Mouse (Mus musculus) liver, embryonic 16.5 days (tissue): ENCODE results near the gene Dll1. TPM values are rescaled to one million over a fixed set of nuclear protein-coding genes. Genes with fewer than 3 reads are reported as not detected.

Source experiments
- ATAC-seq: fragments of 200-750 bp; cut with Nextera tagmentation; 2 replicates; pipeline ENCODE4 v1.8.0; 2017; ENCODE audit warnings: low read depth, mild to moderate bottlenecking, moderate number of reproducible peaks, moderate library complexity
- H3K27ac ChIP-seq: fragments of 300-500 bp; sonication (generic); 2 replicates; pipeline ENCODE4 v1.5.1; 2014; ENCODE audit warnings: mild to moderate bottlenecking, low read length
- H3K27me3 ChIP-seq: fragments of 300-500 bp; sonication (generic); 2 replicates; pipeline ENCODE4 v1.6.1; 2014; ENCODE audit warnings: low read depth, low read length, mixed read lengths; ENCODE audit not compliant: control insufficient read depth, insufficient read depth
- H3K36me3 ChIP-seq: fragments of 300-500 bp; sonication (generic); 2 replicates; pipeline ENCODE4 v1.6.1; 2014; ENCODE audit warnings: mild to moderate bottlenecking; ENCODE audit not compliant: control insufficient read depth, insufficient read depth
- H3K4me1 ChIP-seq: fragments of 300-500 bp; sonication (generic); 2 replicates; pipeline ENCODE4 v1.6.1; 2014; ENCODE audit warnings: low read depth, low read length, mixed read lengths; ENCODE audit not compliant: control insufficient read depth
- H3K4me2 ChIP-seq: fragments of 300-500 bp; sonication (generic); 2 replicates; pipeline ENCODE4 v1.6.1; 2014; ENCODE audit warnings: low read depth, low read length, mixed read lengths
- H3K4me3 ChIP-seq: fragments of 300-500 bp; sonication (generic); 2 replicates; pipeline ENCODE4 v1.5.1; 2014; ENCODE audit warnings: low read depth, mild to moderate bottlenecking, low read length
- H3K9ac ChIP-seq: fragments of 300-500 bp; sonication (generic); 2 replicates; pipeline ENCODE4 v1.6.1; 2014; ENCODE audit warnings: low read depth, low read length
- H3K9me3 ChIP-seq: fragments of 300-500 bp; sonication (generic); replicated peaks from 2 replicates; pipeline ENCODE4 v1.6.1; 2016; ENCODE audit warnings: low read length; ENCODE audit not compliant: control insufficient read depth
- WGBS: fragments of 180-500 bp; shearing (Covaris S2); extraction: QIAGEN DNeasy Blood & Tissue Kit; methylation state at CpG from one replicate; pipeline ENCODE4 v1.1.7; 2014; ENCODE audit not compliant: insufficient replicate concordance; 5-methylcytosine and 5-hydroxymethylcytosine counted together
- polyA plus RNA-seq: library from polyadenylated mRNA; unstranded; fragments of >200 nt; fragmentation: Nextera tagmentation; extraction: Ambion mirVana; gene quantifications from 2 replicates; pipeline ENCODE4 v1.2.1, GENCODE M21; 2015

The Dll1 gene
- polyA plus RNA-seq, 1 experiment from 2014 or later = 1.2 TPM

GRCm38 (mm10) chr17:15355072-15355471 lies 21.6 kb downstream of the Dll1 start:
- Histone ChIP-seq H3K4me1 (no peaks in the 10 kb centered on the region), H3K9ac (no peak overlapping the region), H3K27me3 (no peaks in the 10 kb centered on the region), H3K4me2 (no peak overlapping the region), H3K36me3 (no peaks in the 10 kb centered on the region), H3K4me3 (no peak overlapping the region), H3K27ac (no peak overlapping the region), H3K9me3 (no peaks in the 10 kb centered on the region)
- WGBS = 68% methylated on average over 3 of the region's 3 CpGs
- no peak for ATAC-seq

GRCm38 (mm10) chr17:15354006-15354405 lies 22.7 kb downstream of the Dll1 start:
- H3K36me3 ChIP-seq = no peaks in the 10 kb centered on the region
- H3K4me1 ChIP-seq = no peaks in the 10 kb centered on the region
- H3K27me3 ChIP-seq = no peaks in the 10 kb centered on the region
- H3K4me2 ChIP-seq = no peak overlapping the region
- H3K9ac ChIP-seq = no peak overlapping the region
- no peak overlapping the region for H3K27ac ChIP-seq
- WGBS = 68% methylated on average over 2 of the region's 2 CpGs
- H3K4me3 ChIP-seq = no peak overlapping the region
- no peak for ATAC-seq
- no peaks in the 10 kb centered on the region for H3K9me3 ChIP-seq

- Histone ChIP-seq H3K36me3 (no peaks in the 10 kb centered on the region), H3K4me3 (no peak overlapping the region), H3K4me2 (no peak overlapping the region), H3K9me3 (no peaks in the 10 kb centered on the region), H3K27me3 (no peaks in the 10 kb centered on the region), H3K27ac (no peak overlapping the region), H3K4me1 (no peaks in the 10 kb centered on the region), H3K9ac (no peak overlapping the region)
- no peak for ATAC-seq
- 46% methylated on average over 10 of the region's 10 CpGs for WGBS
These were observed 23.6 kb downstream of the Dll1 start for GRCm38 (mm10) chr17:15352869-15353610.

- ATAC-seq = no peak
- Histone ChIP-seq H3K4me1 (no peaks in the 10 kb centered on the region), H3K36me3 (no peaks in the 10 kb centered on the region), H3K4me2 (no peak overlapping the region), H3K9ac (no peak overlapping the region), H3K27me3 (no peaks in the 10 kb centered on the region), H3K9me3 (no peaks in the 10 kb centered on the region), H3K4me3 (no peak overlapping the region), H3K27ac (no peak overlapping the region)
- WGBS = 55% methylated on average over 2 of the region's 2 CpGs
These were observed 26.5 kb downstream of the Dll1 start for GRCm38 (mm10) chr17:15350152-15350551.

GRCm38 (mm10) chr17:15343071-15343822 lies 33.4 kb downstream of the Dll1 start:
- H3K9me3 ChIP-seq = no peaks in the 10 kb centered on the region
- H3K4me2 ChIP-seq = no peak overlapping the region
- 38% methylated on average over 14 of the region's 14 CpGs for WGBS
- no peak overlapping the region for H3K9ac ChIP-seq
- H3K36me3 ChIP-seq = no peaks in the 10 kb centered on the region
- no peak overlapping the region for H3K27ac ChIP-seq
- H3K4me1 ChIP-seq = no peaks in the 10 kb centered on the region
- H3K27me3 ChIP-seq = no peaks in the 10 kb centered on the region
- H3K4me3 ChIP-seq = no peak overlapping the region
- no peak for ATAC-seq

- no peak overlapping the region for H3K4me3 ChIP-seq
- H3K9me3 ChIP-seq = no peaks in the 10 kb centered on the region
- 60% methylated on average over 1 of the region's 1 CpGs for WGBS
- ATAC-seq = no peak
- H3K27me3 ChIP-seq = no peaks in the 10 kb centered on the region
- H3K4me1 ChIP-seq = no peaks in the 10 kb centered on the region
- H3K9ac ChIP-seq = no peak overlapping the region
- no peaks in the 10 kb centered on the region for H3K36me3 ChIP-seq
- H3K4me2 ChIP-seq = no peak overlapping the region
- H3K27ac ChIP-seq = no peak overlapping the region
These were observed 38.8 kb downstream of the Dll1 start for GRCm38 (mm10) chr17:15337906-15338305.

GRCm38 (mm10) chr17:15329740-15330318 lies 46.8 kb downstream of the Dll1 start:
- Histone ChIP-seq H3K36me3 (no peaks in the 10 kb centered on the region), H3K4me3 (no peak overlapping the region), H3K27ac (no peak overlapping the region), H3K9ac (no peak overlapping the region), H3K4me2 (no peak overlapping the region), H3K27me3 (no peaks in the 10 kb centered on the region), H3K9me3 (no peaks in the 10 kb centered on the region), H3K4me1 (no peaks in the 10 kb centered on the region)
- no peak for ATAC-seq
- WGBS = 63% methylated on average over 10 of the region's 10 CpGs

- H3K27me3 ChIP-seq = no peaks in the 10 kb centered on the region
- no peaks in the 10 kb centered on the region for H3K9me3 ChIP-seq
- no peaks in the 10 kb centered on the region for H3K36me3 ChIP-seq
- H3K9ac ChIP-seq = no peak overlapping the region
- H3K4me1 ChIP-seq = no peaks in the 10 kb centered on the region
- WGBS = 36% methylated on average over 5 of the region's 5 CpGs
- H3K4me3 ChIP-seq = no peak overlapping the region
- ATAC-seq = no peak
- no peak overlapping the region for H3K4me2 ChIP-seq
- H3K27ac ChIP-seq = no peak overlapping the region
These were observed 49.6 kb downstream of the Dll1 start for GRCm38 (mm10) chr17:15327106-15327505.
